Mouse (Mus musculus): Measurements from ENCODE around the gene Rptor.

Gene Rptor

GRCm38 (mm10) chr11:119783653-119784052 lies 180.9 kb downstream of the Rptor start:
- DNase-seq (ENCODE audit: inconsistent ontology term) = no peak

- DNase-seq (ENCODE audit: inconsistent ontology term) = no peak
Measured at GRCm38 (mm10) chr11:119784672-119785341, 182.1 kb downstream of the Rptor start.

GRCm38 (mm10) chr11:119785661-119786384 lies 183.1 kb downstream of the Rptor start:
- DNase-seq (ENCODE audit: inconsistent ontology term) = no peak

- DNase-seq (ENCODE audit: inconsistent ontology term) = no peak
Measured at GRCm38 (mm10) chr11:119786385-119786880, 183.7 kb downstream of the Rptor start.

GRCm38 (mm10) chr11:119788488-119788887 lies 185.8 kb downstream of the Rptor start:
- DNase-seq (ENCODE audit: inconsistent ontology term) = no peak

- DNase-seq (ENCODE audit: inconsistent ontology term) = no peak
Measured at GRCm38 (mm10) chr11:119788919-119789713, 186.4 kb downstream of the Rptor start.

- DNase-seq (ENCODE audit: inconsistent ontology term) = no peak
Measured at GRCm38 (mm10) chr11:119791923-119792564, 189.3 kb downstream of the Rptor start.

- no peak for DNase-seq (ENCODE audit: inconsistent ontology term)
Measured at GRCm38 (mm10) chr11:119793378-119793777, 190.7 kb downstream of the Rptor start.

- no peak for DNase-seq (ENCODE audit: inconsistent ontology term)
Measured at GRCm38 (mm10) chr11:119794020-119794419, 191.3 kb downstream of the Rptor start.

- no peak for DNase-seq (ENCODE audit: inconsistent ontology term)
Measured at GRCm38 (mm10) chr11:119794671-119795070, 192.0 kb downstream of the Rptor start.

GRCm38 (mm10) chr11:119796406-119796805 lies 193.7 kb downstream of the Rptor start:
- no peak for DNase-seq (ENCODE audit: inconsistent ontology term)

GRCm38 (mm10) chr11:119796846-119797245 lies 194.1 kb downstream of the Rptor start:
- no peak for DNase-seq (ENCODE audit: inconsistent ontology term)

- no peak for DNase-seq (ENCODE audit: inconsistent ontology term)
Measured at GRCm38 (mm10) chr11:119799536-119799935, 196.8 kb downstream of the Rptor start.

GRCm38 (mm10) chr11:119801855-119802254 lies 199.2 kb downstream of the Rptor start:
- no peak for DNase-seq (ENCODE audit: inconsistent ontology term)

- DNase-seq (ENCODE audit: inconsistent ontology term) = no peak
Measured at GRCm38 (mm10) chr11:119802947-119803346, 200.2 kb downstream of the Rptor start.

- no peak for DNase-seq (ENCODE audit: inconsistent ontology term)
Measured at GRCm38 (mm10) chr11:119804392-119804791, 201.7 kb downstream of the Rptor start.

- no peak for DNase-seq (ENCODE audit: inconsistent ontology term)
Measured at GRCm38 (mm10) chr11:119805112-119805750, 202.5 kb downstream of the Rptor start.

GRCm38 (mm10) chr11:119806539-119806938 lies 203.8 kb downstream of the Rptor start:
- DNase-seq (ENCODE audit: inconsistent ontology term) = no peak

GRCm38 (mm10) chr11:119807431-119808031 lies 204.8 kb downstream of the Rptor start:
- DNase-seq (ENCODE audit: inconsistent ontology term) = no peak

- DNase-seq (ENCODE audit: inconsistent ontology term) = no peak
Measured at GRCm38 (mm10) chr11:119808647-119809280, 206.1 kb downstream of the Rptor start.

Measured in Muller cell, postnatal 12 days (primary cell).